Mouse (Mus musculus): Measurements from ENCODE around the gene Pik3c2b. TPM values are rescaled to one million over a fixed set of nuclear protein-coding genes. Genes with fewer than 3 reads are reported as not detected.

Pik3c2b gene
- polyA plus RNA-seq, 1 experiment from 2014 or later, result 11.1 TPM

DNA sequence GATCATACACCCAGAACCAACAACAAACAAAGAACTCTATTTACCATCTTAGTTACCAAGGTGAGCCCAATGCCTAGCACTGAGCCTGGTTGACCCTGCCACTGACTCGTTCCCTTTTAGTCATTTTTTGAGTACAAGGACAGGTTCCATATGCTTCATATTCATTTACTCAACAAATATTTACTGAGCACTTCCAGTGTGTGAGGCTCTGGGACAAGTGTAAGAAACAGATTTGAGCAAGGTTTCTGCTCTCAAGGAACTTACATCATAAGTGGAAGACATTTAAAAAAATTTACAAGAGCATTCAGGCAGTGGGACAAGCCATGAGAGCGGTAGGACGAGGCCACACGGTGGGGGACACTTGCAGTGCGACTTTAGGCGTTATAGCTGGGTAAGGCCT is 109.8 kb downstream of the Pik3c2b start:
- H3K9me3 ChIP-seq (replicated peaks), result no peaks in the 10 kb centered on the region
- no peak overlapping the region for H3K4me3 ChIP-seq (replicated peaks)
- 88% methylated on average over 6 of the region's 6 CpGs for WGBS
- H3K27me3 ChIP-seq (replicated peaks), result peaks cover 6% of the 10 kb centered on the region; the same call in 1 of the 2 replicates
- peaks cover 9% of the 10 kb centered on the region; the same call in 1 of the 2 replicates for H3K4me1 ChIP-seq
- H3K27ac ChIP-seq (replicated peaks), result no peak overlapping the region
- no peak for ATAC-seq (ENCODE audit: low FRiP score)
- H3K36me3 ChIP-seq, result no peaks in the 10 kb centered on the region
- H3K9ac ChIP-seq (replicated peaks), result no peak overlapping the region
- no peak overlapping the region for H3K4me2 ChIP-seq

Other genes starting within 250 kb of the Pik3c2b start
- gene Lrrn2, start 165.4 kb upstream of the Pik3c2b start, polyA plus RNA-seq (2015; fragmentation: Nextera tagmentation; extraction: Ambion mirVana), result 40.5 and 45.9 TPM in 2 replicates
- 30.1 and 33.0 TPM in 2 replicates for gene Mdm4, start 15.1 kb upstream of the Pik3c2b start, polyA plus RNA-seq (2015; fragmentation: Nextera tagmentation; extraction: Ambion mirVana)
- gene Ppp1r15b, start 85.5 kb downstream of the Pik3c2b start, polyA plus RNA-seq (2015; fragmentation: Nextera tagmentation; extraction: Ambion mirVana), result 23.4 and 25.4 TPM in 2 replicates
- gene Plekha6, start 118.5 kb downstream of the Pik3c2b start, polyA plus RNA-seq (2015; fragmentation: Nextera tagmentation; extraction: Ambion mirVana), result 17.1 and 20.5 TPM in 2 replicates

Data from neural tube, embryonic 15.5 days (tissue).